Mouse (Mus musculus) liver, embryonic 15.5 days (tissue): ENCODE results near the gene Slc16a4. TPM values are rescaled to one million over a fixed set of nuclear protein-coding genes. Genes with fewer than 3 reads are reported as not detected.

Source experiments
- ATAC-seq: fragments of 200-750 bp; cut with Nextera tagmentation; 2 replicates; pipeline ENCODE4 v1.8.0; 2017; ENCODE audit warnings: moderate number of reproducible peaks, mild to moderate bottlenecking, moderate library complexity; ENCODE audit not compliant: insufficient read depth
- H3K27ac ChIP-seq: fragments of 300-500 bp; sonication (generic); replicated peaks from 2 replicates; pipeline ENCODE4 v1.5.1; 2015; ENCODE audit warnings: mild to moderate bottlenecking, inconsistent platforms
- H3K27me3 ChIP-seq: fragments of 300-500 bp; sonication (generic); 2 replicates; pipeline ENCODE4 v1.6.1; 2015; ENCODE audit warnings: mild to moderate bottlenecking, inconsistent platforms
- H3K36me3 ChIP-seq: fragments of 300-500 bp; sonication (generic); replicated peaks from 2 replicates; pipeline ENCODE4 v1.6.1; 2015; ENCODE audit warnings: moderate library complexity, mild to moderate bottlenecking, inconsistent platforms
- H3K4me1 ChIP-seq: fragments of 300-500 bp; sonication (generic); replicated peaks from 2 replicates; pipeline ENCODE4 v1.6.1; 2015; ENCODE audit warnings: inconsistent platforms
- H3K4me2 ChIP-seq: fragments of 300-500 bp; sonication (generic); 2 replicates; pipeline ENCODE4 v1.6.1; 2015; ENCODE audit warnings: moderate library complexity, mild to moderate bottlenecking, inconsistent platforms
- H3K4me3 ChIP-seq: fragments of 300-500 bp; sonication (generic); replicated peaks from 2 replicates; pipeline ENCODE4 v1.5.1; 2015; ENCODE audit warnings: mild to moderate bottlenecking, inconsistent platforms
- H3K9ac ChIP-seq: fragments of 300-500 bp; sonication (generic); 2 replicates; pipeline ENCODE4 v1.6.1; 2015; ENCODE audit warnings: moderate library complexity, mild to moderate bottlenecking, inconsistent platforms
- H3K9me3 ChIP-seq: fragments of 300-500 bp; sonication (generic); replicated peaks from 2 replicates; pipeline ENCODE4 v1.6.1; 2016; ENCODE audit warnings: inconsistent platforms
- WGBS: fragments of 180-500 bp; shearing (Covaris S2); methylation state at CpG from one replicate; pipeline ENCODE4 v1.1.7; 2015; ENCODE audit warnings: mixed read lengths; ENCODE audit not compliant: insufficient replicate concordance; 5-methylcytosine and 5-hydroxymethylcytosine counted together
- polyA plus RNA-seq: library from polyadenylated mRNA; unstranded; fragments of >200 nt; fragmentation: Nextera tagmentation; extraction: Ambion mirVana; gene quantifications from 2 replicates; pipeline ENCODE4 v1.2.1, GENCODE M21; 2015

Slc16a4 gene
- polyA plus RNA-seq, 1 experiment from 2014 or later: 0.50 TPM

GRCm38 (mm10) chr3:107334202-107334934 lies 43.3 kb downstream of the Slc16a4 start:
- peaks cover 33% of the 10 kb centered on the region for H3K4me1 ChIP-seq
- H3K36me3 ChIP-seq: peaks cover 21% of the 10 kb centered on the region
- peak overlapping the region; percentile 84 for H3K4me2 ChIP-seq
- H3K9ac ChIP-seq: peak overlapping the region; percentile 68
- 9% methylated on average over 12 of the region's 12 CpGs for WGBS
- H3K9me3 ChIP-seq: no peaks in the 10 kb centered on the region
- H3K27ac ChIP-seq: peak overlapping the region; percentile 99
- peak overlapping the region; percentile 97 for H3K4me3 ChIP-seq
- ATAC-seq: no peak
- no peaks in the 10 kb centered on the region for H3K27me3 ChIP-seq

GRCm38 (mm10) chr3:107343971-107344370 lies 52.9 kb downstream of the Slc16a4 start:
- H3K4me1 ChIP-seq: peaks cover 7% of the 10 kb centered on the region
- no peak overlapping the region for H3K9ac ChIP-seq
- 38% methylated on average over 3 of the region's 3 CpGs for WGBS
- no peak overlapping the region for H3K27ac ChIP-seq
- no peak overlapping the region for H3K4me2 ChIP-seq
- no peaks in the 10 kb centered on the region for H3K36me3 ChIP-seq
- H3K9me3 ChIP-seq: no peaks in the 10 kb centered on the region
- H3K4me3 ChIP-seq: no peak overlapping the region
- ATAC-seq: no peak
- H3K27me3 ChIP-seq: no peaks in the 10 kb centered on the region

DNA sequence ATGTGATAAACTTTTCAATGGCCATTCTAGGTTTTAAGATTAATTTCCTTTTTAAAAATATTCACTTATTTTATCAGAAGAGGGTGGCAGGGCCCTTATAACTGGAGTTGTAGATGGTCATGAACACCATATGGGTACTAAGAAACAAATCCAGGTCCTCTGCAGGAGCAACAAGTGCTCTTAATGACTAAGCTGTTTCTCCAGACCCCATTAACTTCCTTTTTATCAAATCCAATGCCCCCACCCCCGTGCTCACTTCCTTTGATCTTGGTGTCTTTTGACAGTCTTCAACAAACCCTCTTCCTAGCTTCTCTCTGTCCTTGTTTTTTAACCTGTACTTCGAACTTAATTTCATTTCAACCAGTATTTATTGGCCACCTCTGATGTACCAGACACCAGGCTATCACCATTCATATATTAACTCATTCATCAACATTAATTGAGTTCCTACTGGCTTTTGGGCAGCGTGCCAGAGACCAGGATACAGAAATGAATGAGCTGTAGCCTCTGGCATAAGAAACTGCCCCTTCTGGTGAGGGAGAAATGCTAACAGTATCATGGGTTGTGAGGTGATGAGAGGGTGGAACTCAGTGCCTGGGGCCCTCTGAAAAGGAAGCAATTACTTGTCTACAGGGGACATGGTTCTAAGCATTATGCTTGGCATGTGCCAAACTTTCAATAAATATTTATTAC lies 54.1 kb downstream of the Slc16a4 start:
- Histone ChIP-seq H3K36me3 (no peaks in the 10 kb centered on the region), H3K9ac (no peak overlapping the region), H3K4me3 (no peak overlapping the region), H3K9me3 (no peaks in the 10 kb centered on the region), H3K27me3 (no peaks in the 10 kb centered on the region), H3K4me1 (peaks cover 7% of the 10 kb centered on the region), H3K27ac (no peak overlapping the region), H3K4me2 (no peak overlapping the region)
- 29% methylated on average over 3 of the region's 3 CpGs for WGBS
- ATAC-seq: no peak

DNA sequence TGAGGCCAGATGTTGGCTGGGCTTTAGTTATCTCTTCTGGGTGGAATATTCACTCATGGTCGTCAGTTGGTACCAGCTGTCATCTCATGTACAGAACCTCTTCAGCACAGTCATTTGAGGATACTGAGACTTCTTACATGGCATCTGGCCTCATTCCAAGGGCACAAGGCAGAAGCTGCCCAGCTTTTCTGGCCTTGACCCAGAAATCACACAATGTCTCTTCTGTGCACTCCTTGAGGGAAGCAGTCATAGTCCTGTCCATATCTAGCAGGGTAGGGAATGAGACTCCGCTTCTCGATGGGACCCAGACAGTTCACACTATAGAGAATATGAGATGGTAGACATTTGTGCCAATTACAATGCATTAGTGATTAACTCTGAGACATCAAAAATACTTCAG lies 58.0 kb downstream of the Slc16a4 start:
- Histone ChIP-seq H3K4me2 (no peak overlapping the region), H3K4me3 (no peak overlapping the region), H3K27me3 (no peaks in the 10 kb centered on the region), H3K9me3 (no peaks in the 10 kb centered on the region), H3K27ac (no peak overlapping the region), H3K4me1 (peaks cover 7% of the 10 kb centered on the region), H3K36me3 (no peaks in the 10 kb centered on the region), H3K9ac (no peak overlapping the region)
- no peak for ATAC-seq
- 67% methylated on average over 3 of the region's 3 CpGs for WGBS

DNA sequence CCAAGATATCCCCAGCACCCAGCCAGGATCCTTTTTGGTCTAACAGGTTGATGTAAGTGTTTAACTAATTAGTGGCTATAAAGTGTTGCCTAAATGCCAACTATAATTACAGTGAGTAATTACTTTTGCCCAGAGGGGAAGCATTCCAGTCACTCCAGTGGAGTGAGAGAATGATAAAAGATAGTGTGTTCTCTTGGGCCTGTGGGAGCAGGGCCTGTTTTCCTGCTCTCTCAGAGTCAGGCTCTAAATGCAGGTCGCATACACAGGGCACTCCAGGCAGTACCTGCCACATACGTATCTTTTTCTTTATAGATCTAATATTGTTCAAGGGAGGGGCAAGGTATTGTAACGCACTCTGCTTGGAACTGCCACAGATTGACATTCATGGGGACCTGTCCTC lies 60.7 kb downstream of the Slc16a4 start:
- H3K27me3 ChIP-seq: no peaks in the 10 kb centered on the region
- H3K27ac ChIP-seq: no peak overlapping the region
- peaks cover 2% of the 10 kb centered on the region; the same call in 1 of the 2 replicates for H3K4me1 ChIP-seq
- no peak overlapping the region for H3K9ac ChIP-seq
- no peaks in the 10 kb centered on the region for H3K9me3 ChIP-seq
- H3K4me2 ChIP-seq: no peak overlapping the region
- 61% methylated on average over 3 of the region's 3 CpGs for WGBS
- no peak overlapping the region for H3K4me3 ChIP-seq
- no peak for ATAC-seq
- no peaks in the 10 kb centered on the region for H3K36me3 ChIP-seq

DNA sequence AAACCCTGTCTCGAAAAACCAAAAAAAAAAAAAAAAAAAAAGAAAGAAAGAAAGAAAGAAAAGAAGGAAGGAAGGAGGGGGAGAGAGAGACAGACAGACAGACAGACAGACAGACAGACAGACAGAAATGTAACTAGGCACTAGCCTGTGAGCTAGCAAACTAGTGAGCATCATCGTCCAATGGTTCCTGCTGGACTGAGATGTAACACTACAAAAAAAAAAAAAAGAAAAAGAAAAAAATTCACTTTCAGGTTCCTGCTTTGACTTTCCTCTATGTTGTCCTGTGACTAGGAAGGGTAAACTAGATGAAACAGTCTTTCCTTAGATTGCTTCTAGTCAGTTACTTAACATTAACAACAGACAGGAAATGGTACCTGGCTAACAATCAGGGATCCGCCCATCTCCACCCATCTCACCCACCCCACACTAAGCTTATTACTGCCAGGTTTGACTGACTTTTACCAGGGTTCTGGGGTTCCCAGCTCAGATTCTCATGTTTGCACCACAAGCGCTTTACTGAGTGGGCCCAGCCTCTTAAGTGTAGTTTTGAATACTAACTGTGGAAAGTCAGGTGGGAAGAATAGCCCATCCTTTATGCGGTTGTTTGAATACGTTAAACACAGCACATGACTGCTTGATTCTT lies 64.7 kb downstream of the Slc16a4 start:
- H3K4me2 ChIP-seq: no peak overlapping the region
- WGBS: 67% methylated on average over 6 of the region's 6 CpGs
- H3K9me3 ChIP-seq: no peaks in the 10 kb centered on the region
- no peaks in the 10 kb centered on the region for H3K36me3 ChIP-seq
- H3K4me1 ChIP-seq: peaks cover 6% of the 10 kb centered on the region; the same call in 1 of the 2 replicates
- ATAC-seq: no peak
- H3K9ac ChIP-seq: no peak overlapping the region
- no peak overlapping the region for H3K4me3 ChIP-seq
- no peak overlapping the region for H3K27ac ChIP-seq
- no peaks in the 10 kb centered on the region for H3K27me3 ChIP-seq

GRCm38 (mm10) chr3:107356964-107357441 lies 66.0 kb downstream of the Slc16a4 start:
- H3K9me3 ChIP-seq: no peaks in the 10 kb centered on the region
- WGBS: 1% methylated on average over 11 of the region's 11 CpGs
- no peaks in the 10 kb centered on the region for H3K36me3 ChIP-seq
- H3K27me3 ChIP-seq: no peaks in the 10 kb centered on the region; the same call in 1 of the 2 replicates
- H3K4me2 ChIP-seq: peak overlapping the region; percentile 48
- peak overlapping the region; percentile 17; the same call in 1 of the 2 replicates for H3K4me3 ChIP-seq
- H3K9ac ChIP-seq: no peak overlapping the region
- H3K27ac ChIP-seq: no peak overlapping the region
- H3K4me1 ChIP-seq: peaks cover 6% of the 10 kb centered on the region; the same call in 1 of the 2 replicates
- ATAC-seq: peak; percentile 62; the same call in 1 of the 2 replicates

GRCm38 (mm10) chr3:107357700-107358234 lies 66.7 kb downstream of the Slc16a4 start:
- H3K27me3 ChIP-seq: peaks cover 3% of the 10 kb centered on the region; the same call in 1 of the 2 replicates
- no peak overlapping the region for H3K4me2 ChIP-seq
- no peaks in the 10 kb centered on the region for H3K36me3 ChIP-seq
- no peak overlapping the region for H3K9ac ChIP-seq
- 43% methylated on average over 3 of the region's 3 CpGs for WGBS
- ATAC-seq: no peak
- no peak overlapping the region for H3K4me3 ChIP-seq
- H3K27ac ChIP-seq: no peak overlapping the region
- peaks cover 6% of the 10 kb centered on the region; the same call in 1 of the 2 replicates for H3K4me1 ChIP-seq
- H3K9me3 ChIP-seq: no peaks in the 10 kb centered on the region

- H3K4me2 ChIP-seq: no peak overlapping the region
- no peak overlapping the region for H3K4me3 ChIP-seq
- no peaks in the 10 kb centered on the region for H3K36me3 ChIP-seq
- no peak for ATAC-seq
- H3K4me1 ChIP-seq: peaks cover 6% of the 10 kb centered on the region; the same call in 1 of the 2 replicates
- 41% methylated on average over 4 of the region's 4 CpGs for WGBS
- H3K9ac ChIP-seq: no peak overlapping the region
- H3K27ac ChIP-seq: no peak overlapping the region
- no peaks in the 10 kb centered on the region for H3K9me3 ChIP-seq
- peaks cover 6% of the 10 kb centered on the region; the same call in 1 of the 2 replicates for H3K27me3 ChIP-seq
These were observed 69.3 kb downstream of the Slc16a4 start for GRCm38 (mm10) chr3:107360341-107360740.
